Mouse (Mus musculus): ENCODE measurements at regions not wholly inside any gene's neighbourhood (a gene's known extent, or its start where the extent isn't known, plus 50 kb on each side); places are given as distances from the start of the nearest gene placed in this dataset.

GRCm38 (mm10) chr1:81549706-81550105 is 473.0 kb downstream of the Nyap2 start:
- no peak for TF ChIP-seq CTCF (IDR thresholded peaks at IDR 0.05)
- TF ChIP-seq EP300 (IDR thresholded peaks at IDR 0.05), result no peak

All from lung, postnatal 0 days (tissue).